Mouse (Mus musculus) CH12.LX (cell line): Measurements from ENCODE around the gene Mroh8. TPM values are rescaled to one million over a fixed set of nuclear protein-coding genes. Genes with fewer than 3 reads are reported as not detected.

Experiments
- DNase-seq: peaks from one replicate; pipeline ENCODE4 v3.0.0-alpha.2; 2013; ENCODE audit errors: extremely low read depth
- H3K27ac ChIP-seq: 2 replicates; pipeline ENCODE4 v1.5.1; 2012; ENCODE audit warnings: low read depth, mild to moderate bottlenecking, control low read depth, moderate library complexity; ENCODE audit not compliant: insufficient read depth
- H3K27me3 ChIP-seq: replicated peaks from 2 replicates; pipeline ENCODE3; 2012; ENCODE audit warnings: inconsistent platforms
- H3K36me3 ChIP-seq, 2 experiments: replicated peaks in 1 of 2; 2 replicates each; pipeline versions ENCODE3 to v1.6.1; 2012; ENCODE audit warnings: inconsistent platforms in 1 of 2, low read length in 1 of 2, mild to moderate bottlenecking in 1 of 2, mixed read lengths in 1 of 2, moderate library complexity in 1 of 2; ENCODE audit not compliant: control insufficient read depth in 1 of 2, insufficient read depth in 1 of 2
- H3K4me1 ChIP-seq, 2 experiments: 2 replicates each; pipeline ENCODE4 v1.6.1; 2012; ENCODE audit warnings: inconsistent platforms in 1 of 2, moderate library complexity in 1 of 2; ENCODE audit not compliant: insufficient read depth in 2 of 2, control insufficient read depth in 1 of 2
- H3K4me2 ChIP-seq: 2 replicates; pipeline ENCODE4 v1.6.1; 2012; ENCODE audit warnings: low read depth, mild to moderate bottlenecking, control low read depth; ENCODE audit not compliant: poor library complexity, insufficient read depth, severe bottlenecking
- H3K4me3 ChIP-seq, 3 experiments: fragments of 150-350 bp in 1 of 3; sonication (generic) in 1 of 3; replicated peaks in 1 of 3; 2 replicates each; pipeline versions ENCODE3 to v1.5.1; 2011 to 2012; ENCODE audit warnings: low read depth in 2 of 3, low read length in 2 of 3, mild to moderate bottlenecking in 2 of 3, moderate library complexity in 2 of 3, control low read depth in 1 of 3, improper control_type of control experiment in 1 of 3, inconsistent platforms in 1 of 3, mixed read lengths in 1 of 3; ENCODE audit not compliant: poor library complexity in 1 of 3
- H3K79me2 ChIP-seq: replicated peaks from 2 replicates; pipeline ENCODE4 v1.6.1; 2012; ENCODE audit warnings: mild to moderate bottlenecking, moderate library complexity; ENCODE audit not compliant: control insufficient read depth, poor library complexity, insufficient read depth, severe bottlenecking; ENCODE audit errors: extremely low read depth
- H3K9ac ChIP-seq: 2 replicates; pipeline ENCODE4 v1.6.1; 2012; ENCODE audit warnings: low read depth, mild to moderate bottlenecking, control low read depth, moderate library complexity; ENCODE audit not compliant: insufficient read depth
- H3K9me3 ChIP-seq: replicated peaks from 2 replicates; pipeline ENCODE3; 2012; ENCODE audit warnings: low read length, inconsistent platforms, mixed read lengths
- CHD2 ChIP-seq: IDR thresholded peaks from 2 replicates; pipeline ENCODE4 v1.6.1; 2011; ENCODE audit warnings: low read length, improper control_type of control experiment
- CTCF ChIP-seq, 2 experiments: IDR thresholded peaks in 1 of 2; conservative IDR thresholded peaks in 1 of 2; 2 replicates each; pipeline ENCODE4 v1.5.1; 2011 to 2012; ENCODE audit warnings: low read depth in 2 of 2, low read length in 2 of 2, improper control_type of control experiment in 1 of 2, inconsistent platforms in 1 of 2, mild to moderate bottlenecking in 1 of 2, moderate library complexity in 1 of 2
- HCFC1 ChIP-seq: IDR thresholded peaks from 2 replicates; pipeline ENCODE4 v1.6.1; 2012; ENCODE audit warnings: low read depth, mild to moderate bottlenecking, inconsistent platforms, low read length, improper control_type of control experiment
- IRF4 ChIP-seq: IDR thresholded peaks from 2 replicates; pipeline ENCODE4 v1.6.1; 2014; ENCODE audit warnings: low read depth, mild to moderate bottlenecking, inconsistent platforms, low read length, improper control_type of control experiment
- MEF2A ChIP-seq: IDR thresholded peaks from 2 replicates; pipeline ENCODE4 v1.6.1; 2014; ENCODE audit warnings: low read depth, mild to moderate bottlenecking, inconsistent platforms, low read length, improper control_type of control experiment, borderline replicate concordance
- NRF1 ChIP-seq: IDR thresholded peaks from 2 replicates; pipeline ENCODE4 v1.6.1; 2014; ENCODE audit warnings: low read depth, mild to moderate bottlenecking, inconsistent platforms, low read length, improper control_type of control experiment, moderate library complexity
- dilution Hi-C: fragments of 300-500 bp; cut with MboI; formaldehyde crosslinking; loops from 2 replicates; pipeline ENCODE4 v1.14.3; 2020; ENCODE audit warnings: low sequenced_read_pairs; ENCODE audit not compliant: extremely low pct_unique_long_range_greater_than_20kb, extremely low pct_ligation_motif_present
- in situ Hi-C: fragments of 300-500 bp; cut with MboI; formaldehyde crosslinking; loops from 3 replicates; pipeline ENCODE4 v1.14.3; 2019; ENCODE audit warnings: low sequenced_read_pairs, low pct_ligation_motif_present, low pct_unique_long_range_greater_than_20kb, mixed read lengths
- polyA plus RNA-seq: library from polyadenylated mRNA; unstranded; fragments of >175 nt; gene quantifications from 2 replicates; pipeline ENCODE4 v1.2.1, GENCODE M21; 2012; ENCODE audit warnings: low read depth; ENCODE audit not compliant: insufficient read length
- total RNA-seq, 2 experiments: library from RNA; depleted of rRNA; stranded (reverse); fragments of 300-350 nt in 1 of 2; fragments of >200 nt in 1 of 2; gene quantifications; 2 replicates each; pipeline ENCODE4 v1.2.3; 2012 to 2014

Mroh8 gene
- total and polyA plus RNA-seq, 3 experiments = 0.25 to 0.41 TPM; not detected in 1

DNA sequence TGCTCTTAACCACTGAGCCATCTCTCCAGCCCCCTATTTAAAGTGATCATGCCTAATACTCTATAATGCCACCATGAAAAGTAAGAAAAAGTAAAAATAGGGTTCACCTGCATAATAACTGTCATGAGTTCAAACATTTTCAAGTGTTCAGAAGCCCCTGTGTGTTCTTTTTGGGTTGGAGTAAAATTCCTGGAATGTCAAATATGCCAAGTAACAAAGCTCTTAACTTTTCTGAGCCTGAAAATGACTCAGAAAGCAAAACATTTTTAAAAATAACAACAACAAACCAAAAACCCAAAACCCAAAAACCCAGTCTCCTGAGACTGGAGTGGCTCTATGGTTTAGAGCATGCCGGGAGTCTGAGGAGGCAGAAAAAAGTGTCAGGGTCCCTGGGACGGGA, 115.2 kb downstream of the Mroh8 start:
- H3K9ac ChIP-seq = no peak overlapping the region
- H3K4me2 ChIP-seq = no peak overlapping the region
- H3K4me3 ChIP-seq = no peak overlapping the region
- peaks cover 55 to 78% of the 10 kb centered on the region in 2 experiments for H3K36me3 ChIP-seq
- H3K4me1 ChIP-seq = no peaks in the 10 kb centered on the region
- in situ Hi-C loops (no loop called here), dilution Hi-C loops (no loop called here)
- H3K27me3 ChIP-seq = no peaks in the 10 kb centered on the region
- H3K27ac ChIP-seq = no peak overlapping the region
- DNase-seq = no peak
- TF ChIP-seq CHD2 = no peak
- TF ChIP-seq IRF4 = no peak
- TF ChIP-seq CTCF (conservative IDR thresholded peaks at IDR 0.05 in 1 of 2, IDR thresholded peaks at IDR 0.05 in 1 of 2; ENCODE audit: low read depth in 2 of 2, low read length in 2 of 2) = no peak
- TF ChIP-seq HCFC1 = no peak
- no peak for TF ChIP-seq NRF1
- TF ChIP-seq MEF2A = no peak
- H3K9me3 ChIP-seq = no peaks in the 10 kb centered on the region
- H3K79me2 ChIP-seq = no peaks in the 10 kb centered on the region

Other genes starting within 250 kb of the Mroh8 start
- gene Soga1, start 200.3 kb downstream of the Mroh8 start, total RNA-seq (2012; rRNA removed) = 1.0 and 2.0 TPM in 2 replicates
- gene Soga1, start 200.3 kb downstream of the Mroh8 start, total RNA-seq (2014; rRNA removed) = 0.31 and 0.39 TPM in 2 replicates
- gene Soga1, start 200.3 kb downstream of the Mroh8 start, polyA plus RNA-seq = 1.8 and 2.0 TPM in 2 replicates
- gene Tldc2, start 192.5 kb downstream of the Mroh8 start, total RNA-seq (2012; rRNA removed) = not detected in 2 replicates
- gene Tldc2, start 192.5 kb downstream of the Mroh8 start, total RNA-seq (2014; rRNA removed) = not detected in 2 replicates
- not detected in 2 replicates for gene Tldc2, start 192.5 kb downstream of the Mroh8 start, polyA plus RNA-seq
- 32.8 and 33.2 TPM in 2 replicates for gene Samhd1, start 144.3 kb downstream of the Mroh8 start, total RNA-seq (2012; rRNA removed)
- 67.9 and 79.7 TPM in 2 replicates for gene Samhd1, start 144.3 kb downstream of the Mroh8 start, total RNA-seq (2014; rRNA removed)
- gene Samhd1, start 144.3 kb downstream of the Mroh8 start, polyA plus RNA-seq = 79.5 and 81.1 TPM in 2 replicates
- 14.9 and 16.0 TPM in 2 replicates for gene Rbl1, start 75.0 kb downstream of the Mroh8 start, total RNA-seq (2012; rRNA removed)
- 27.4 and 29.5 TPM in 2 replicates for gene Rbl1, start 75.0 kb downstream of the Mroh8 start, total RNA-seq (2014; rRNA removed)
- gene Rbl1, start 75.0 kb downstream of the Mroh8 start, polyA plus RNA-seq = 21.9 and 23.2 TPM in 2 replicates
- gene Rpn2, start 532 bp downstream of the Mroh8 start, total RNA-seq (2012; rRNA removed) = 336 and 350 TPM in 2 replicates
- gene Rpn2, start 532 bp downstream of the Mroh8 start, total RNA-seq (2014; rRNA removed) = 277 and 301 TPM in 2 replicates
- gene Rpn2, start 532 bp downstream of the Mroh8 start, polyA plus RNA-seq = 255 and 296 TPM in 2 replicates
- gene Ghrh, start 68.0 kb upstream of the Mroh8 start, total RNA-seq (2012; rRNA removed) = not detected in 2 replicates
- not detected in 2 replicates for gene Ghrh, start 68.0 kb upstream of the Mroh8 start, total RNA-seq (2014; rRNA removed)
- not detected in 2 replicates for gene Ghrh, start 68.0 kb upstream of the Mroh8 start, polyA plus RNA-seq
- gene Manbal, start 88.0 kb upstream of the Mroh8 start, total RNA-seq (2012; rRNA removed) = 15.4 and 17.0 TPM in 2 replicates
- gene Manbal, start 88.0 kb upstream of the Mroh8 start, total RNA-seq (2014; rRNA removed) = 10.8 and 13.7 TPM in 2 replicates
- gene Manbal, start 88.0 kb upstream of the Mroh8 start, polyA plus RNA-seq = 21.7 and 29.4 TPM in 2 replicates
- gene Src, start 138.9 kb upstream of the Mroh8 start, total RNA-seq (2012; rRNA removed) = 0.25 and 0.29 TPM in 2 replicates
- gene Src, start 138.9 kb upstream of the Mroh8 start, total RNA-seq (2014; rRNA removed) = 0.20 and 0.31 TPM in 2 replicates
- gene Src, start 138.9 kb upstream of the Mroh8 start, polyA plus RNA-seq = 0.37 and 0.38 TPM in 2 replicates